Comparison of ENCODE assay signal across 19 mouse cellular contexts in genomic region chr10:39392900-39393483, GRCm38 (mm10). TPM values are rescaled to one million over a fixed set of nuclear protein-coding genes. Genes with fewer than 3 reads are reported as not detected.
A peak's percentile ranks its signal among the peaks of the same experiment; 100 is the strongest.
DNase-seq lines count a peak whose midpoint lies in the region; ATAC-seq and TF ChIP-seq lines count a peak whose summit lies in the region.
"Had no signal": no experiment of that assay in that cellular context is flagged by ENCODE, and none has a peak within 500 bp of the region (broad histone marks: within the 10 kb centered on the region; RNA-seq: fewer than 3 reads in every experiment).

No protein-coding gene starts in this region.

- no peaks in the 10 kb centered on the region for H3K9me3 ChIP-seq in forebrain, embryonic 15.5 days
- H3K9me3 ChIP-seq in forebrain, embryonic 12.5 days, result no peaks in the 10 kb centered on the region
- no peaks in the 10 kb centered on the region for H3K9me3 ChIP-seq in lung, postnatal 0 days (ENCODE audit: low read length)
- H3K9me3 ChIP-seq in intestine, embryonic 16.5 days (ENCODE audit: control insufficient read depth, low read length), result 0 out of 2 replicates have a peak, but pooled peaks cover 9% of the 10 kb centered on the region
- H3K9me3 ChIP-seq: heart, embryonic 15.5 days; hindbrain, embryonic 13.5 days had no signal

- H3K4me1 ChIP-seq in forebrain, embryonic 15.5 days, result peaks cover 40% of the 10 kb centered on the region
- H3K4me1 ChIP-seq in forebrain, embryonic 12.5 days, result peaks cover 24% of the 10 kb centered on the region
- H3K4me1 ChIP-seq in lung, postnatal 0 days (ENCODE audit: insufficient read depth, low read depth, low read length), result no peaks in the 10 kb centered on the region
- H3K4me1 ChIP-seq in intestine, embryonic 16.5 days (ENCODE audit: control insufficient read depth, insufficient read depth, low read length), result 0 out of 2 replicates have a peak, but pooled peaks cover 2% of the 10 kb centered on the region

- 73% methylated on average over 6 of the region's 6 CpGs for WGBS in forebrain, embryonic 15.5 days
- 85% methylated on average over 6 of the region's 6 CpGs for WGBS in forebrain, embryonic 12.5 days
- 62% methylated on average over 6 of the region's 6 CpGs for WGBS in lung, postnatal 0 days
- 73% methylated on average over 6 of the region's 6 CpGs for WGBS in intestine, embryonic 16.5 days

- no peaks in the 10 kb centered on the region for H3K27me3 ChIP-seq in forebrain, embryonic 15.5 days
- H3K27me3 ChIP-seq in forebrain, embryonic 12.5 days, result no peaks in the 10 kb centered on the region
- no peaks in the 10 kb centered on the region for H3K27me3 ChIP-seq in lung, postnatal 0 days (replicated peaks; ENCODE audit: insufficient read depth, low read length)
- no peaks in the 10 kb centered on the region for H3K27me3 ChIP-seq in intestine, embryonic 16.5 days (replicated peaks; ENCODE audit: control insufficient read depth, insufficient read depth, low read length)
- H3K27me3 ChIP-seq: embryonic facial prominence, embryonic 15.5 days; heart, embryonic 15.5 days; hindbrain, embryonic 13.5 days had no signal

- TF ChIP-seq CTCF in lung, postnatal 0 days (IDR thresholded peaks at IDR 0.05), result no peak

- H3K4me2 ChIP-seq in forebrain, embryonic 15.5 days (replicated peaks), result no peak overlapping the region
- no peak overlapping the region for H3K4me2 ChIP-seq in forebrain, embryonic 12.5 days
- H3K4me2 ChIP-seq in lung, postnatal 0 days (replicated peaks; ENCODE audit: low read depth, low read length), result no peak overlapping the region
- H3K4me2 ChIP-seq in intestine, embryonic 16.5 days (ENCODE audit: low read depth, low read length), result no peak overlapping the region
- H3K4me2 ChIP-seq: embryonic facial prominence, embryonic 15.5 days; heart, embryonic 11.5 days; heart, embryonic 15.5 days; hindbrain, embryonic 13.5 days had no signal

- H3K36me3 ChIP-seq in forebrain, embryonic 15.5 days, result peaks cover 14% of the 10 kb centered on the region
- H3K36me3 ChIP-seq in forebrain, embryonic 12.5 days (replicated peaks), result peaks cover 34% of the 10 kb centered on the region
- H3K36me3 ChIP-seq in lung, postnatal 0 days (ENCODE audit: insufficient read depth, low read length), result no peaks in the 10 kb centered on the region
- H3K36me3 ChIP-seq in intestine, embryonic 16.5 days (ENCODE audit: control insufficient read depth, insufficient read depth, low read length), result peaks cover 2% of the 10 kb centered on the region

- DNase-seq in lung, postnatal 0 days (ENCODE audit: low spot score), result peak; percentile 33
- DNase-seq in lung, postnatal 14 days, result no peak
- no peak for DNase-seq in embryo, embryonic 10 days (ENCODE audit: low spot score)
- DNase-seq: adrenal gland, adult 2 months; adrenal gland, postnatal 25 days; cerebellum, adult 2 months; cerebellum, postnatal 10 days; embryo, embryonic 11 days; heart, adult 2 months; heart, postnatal 14 days had no signal

- TF ChIP-seq EP300 in lung, postnatal 0 days (IDR thresholded peaks at IDR 0.05), result peak; percentile 50; the same call in 1 of the 2 replicates

- ATAC-seq in forebrain, embryonic 15.5 days (replicated peaks), result peak; percentile 70
- no peak for ATAC-seq in forebrain, embryonic 12.5 days (ENCODE audit: low FRiP score)
- ATAC-seq in lung, postnatal 0 days, result peak; percentile 65
- ATAC-seq in intestine, embryonic 16.5 days, result peak; percentile 31; the same call in 1 of the 2 replicates
- ATAC-seq: hindbrain, postnatal 0 days had no signal

- H3K4me3 ChIP-seq in forebrain, embryonic 15.5 days, result no peak overlapping the region
- H3K4me3 ChIP-seq in forebrain, embryonic 12.5 days (replicated peaks), result no peak overlapping the region
- H3K4me3 ChIP-seq in lung, postnatal 0 days (ENCODE audit: low read depth, low read length), result no peak overlapping the region
- H3K4me3 ChIP-seq in intestine, embryonic 16.5 days (ENCODE audit: low read length), result no peak overlapping the region
- H3K4me3 ChIP-seq: embryonic facial prominence, embryonic 15.5 days; erythroblast, embryonic 14.5 days; heart, adult 2 months; heart, embryonic 15.5 days; hindbrain, embryonic 13.5 days had no signal

- H3K9ac ChIP-seq in forebrain, embryonic 15.5 days (replicated peaks), result no peak overlapping the region
- no peak overlapping the region for H3K9ac ChIP-seq in forebrain, embryonic 12.5 days
- H3K9ac ChIP-seq in lung, postnatal 0 days (replicated peaks; ENCODE audit: low read depth), result no peak overlapping the region
- H3K9ac ChIP-seq in intestine, embryonic 16.5 days (ENCODE audit: low read depth, low read length), result no peak overlapping the region
- H3K9ac ChIP-seq: embryonic facial prominence, embryonic 15.5 days; heart, embryonic 15.5 days; hindbrain, embryonic 13.5 days had no signal

- H3K27ac ChIP-seq in forebrain, embryonic 15.5 days (replicated peaks), result peak overlapping the region; percentile 21; the same call in 1 of the 2 replicates
- H3K27ac ChIP-seq in forebrain, embryonic 12.5 days, result no peak overlapping the region
- H3K27ac ChIP-seq in lung, postnatal 0 days (ENCODE audit: low read length), result no peak overlapping the region
- H3K27ac ChIP-seq in intestine, embryonic 16.5 days (ENCODE audit: low read length), result no peak overlapping the region
- H3K27ac ChIP-seq: embryonic facial prominence, embryonic 15.5 days; heart, adult 2 months; heart, embryonic 15.5 days; hindbrain, embryonic 13.5 days; hindbrain, postnatal 0 days had no signal

RNA-seq across cellular contexts. Expression of gene Fyn, which starts 24.3 kb away (rescaled TPM):
- 75.6 and 79.3 TPM in 2 replicates for polyA plus RNA-seq in forebrain, embryonic 15.5 days (2015; fragmentation: Nextera tagmentation; extraction: Ambion mirVana)
- polyA plus RNA-seq in forebrain, embryonic 12.5 days (2016; fragmentation: Nextera tagmentation; extraction: Ambion mirVana), result 62.0 and 63.4 TPM in 2 replicates
- 21.1 and 23.0 TPM in 2 replicates for polyA plus RNA-seq in lung, postnatal 0 days (2015; fragmentation: Nextera tagmentation; extraction: Ambion mirVana)
- 14.5 and 16.1 TPM in 2 replicates for polyA plus RNA-seq in intestine, embryonic 16.5 days (2015; fragmentation: Nextera tagmentation; extraction: Ambion mirVana)
